Mouse (Mus musculus): ENCODE measurements at regions not wholly inside any gene's neighbourhood (a gene's known extent, or its start where the extent isn't known, plus 50 kb on each side); places are given as distances from the start of the nearest gene placed in this dataset.

GRCm38 (mm10) chr15:67725239-67725638, 1224.5 kb upstream of the Lrrc6 start:
- DNase-seq = no peak

GRCm38 (mm10) chr15:67714203-67714602, 1213.5 kb upstream of the Lrrc6 start:
- no peak for DNase-seq

GRCm38 (mm10) chr15:67686140-67686539, 1185.4 kb upstream of the Lrrc6 start:
- no peak for DNase-seq

- DNase-seq = no peak
Measured at GRCm38 (mm10) chr15:67673276-67673675, 1172.6 kb upstream of the Lrrc6 start.

GRCm38 (mm10) chr15:67636155-67636554, 1135.4 kb upstream of the Lrrc6 start:
- DNase-seq = peak; percentile 4

GRCm38 (mm10) chr15:67626704-67627287, 1126.1 kb upstream of the Lrrc6 start:
- DNase-seq = no peak

GRCm38 (mm10) chr15:67611896-67612295, 1111.2 kb upstream of the Lrrc6 start:
- no peak for DNase-seq

GRCm38 (mm10) chr15:67598426-67598825, 1097.7 kb upstream of the Lrrc6 start:
- no peak for DNase-seq

GRCm38 (mm10) chr15:67576581-67576980, 1075.9 kb upstream of the Lrrc6 start:
- no peak for DNase-seq

- DNase-seq = no peak
Measured at GRCm38 (mm10) chr15:67571614-67572013, 1070.9 kb upstream of the Lrrc6 start.

GRCm38 (mm10) chr15:67557304-67557703, 1056.6 kb upstream of the Lrrc6 start:
- DNase-seq = no peak

- DNase-seq = no peak
Measured at GRCm38 (mm10) chr15:67551911-67552310, 1051.2 kb upstream of the Lrrc6 start.

- no peak for DNase-seq
Measured at GRCm38 (mm10) chr15:67546896-67547400, 1046.2 kb upstream of the Lrrc6 start.

- no peak for DNase-seq
Measured at GRCm38 (mm10) chr15:67545745-67546144, 1045.0 kb upstream of the Lrrc6 start.

- DNase-seq = no peak
Measured at GRCm38 (mm10) chr15:67513722-67514121, 1013.0 kb upstream of the Lrrc6 start.

GRCm38 (mm10) chr15:67495001-67495658, 994.4 kb upstream of the Lrrc6 start:
- DNase-seq = no peak

- no peak for DNase-seq
Measured at GRCm38 (mm10) chr15:67481733-67482132, 981.0 kb upstream of the Lrrc6 start.

GRCm38 (mm10) chr15:67474325-67474724, 973.6 kb upstream of the Lrrc6 start:
- no peak for DNase-seq

GRCm38 (mm10) chr15:67472979-67473378, 972.3 kb upstream of the Lrrc6 start:
- DNase-seq = no peak

GRCm38 (mm10) chr15:67471283-67471682, 970.6 kb upstream of the Lrrc6 start:
- no peak for DNase-seq

GRCm38 (mm10) chr15:67470036-67470435, 969.3 kb upstream of the Lrrc6 start:
- DNase-seq = no peak

- no peak for DNase-seq
Measured at GRCm38 (mm10) chr15:67467404-67468345, 967.0 kb upstream of the Lrrc6 start.

GRCm38 (mm10) chr15:67462863-67463262, 962.2 kb upstream of the Lrrc6 start:
- DNase-seq = no peak

- no peak for DNase-seq
Measured at GRCm38 (mm10) chr15:67460384-67460783, 959.7 kb upstream of the Lrrc6 start.
